In the genomic region with DNA sequence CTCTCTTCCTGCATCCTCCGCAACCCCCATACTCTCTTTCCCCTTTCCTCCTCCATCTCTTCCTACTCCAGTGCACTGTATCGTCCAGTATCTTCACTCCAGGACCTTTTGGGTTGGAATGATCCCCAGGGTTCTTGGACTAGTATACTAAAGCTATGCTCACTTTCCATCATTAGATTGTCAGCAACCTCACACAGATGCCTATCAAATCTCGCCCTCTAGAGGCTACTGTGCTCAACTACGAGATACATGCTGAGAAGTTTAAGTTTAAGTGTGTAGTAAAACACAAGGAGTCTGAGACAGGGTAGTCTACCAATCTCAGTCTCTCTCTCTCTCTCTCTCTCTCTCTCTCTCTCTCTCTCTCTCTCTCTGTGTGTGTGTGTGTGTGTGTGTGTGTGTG, we compare ENCODE assay signal across 12 mouse cellular contexts.
DNase-seq lines count a peak whose midpoint lies in the region; ATAC-seq and TF ChIP-seq lines count a peak whose summit lies in the region.
"Had no signal": no experiment of that assay in that cellular context is flagged by ENCODE, and none has a peak within 500 bp of the region (broad histone marks: within the 10 kb centered on the region; RNA-seq: fewer than 3 reads in every experiment).

No protein-coding gene starts in this region.

- H3K27ac ChIP-seq in layer of hippocampus, adult 2 months = no peak overlapping the region
- H3K27ac ChIP-seq: forebrain, embryonic 15.5 days; heart, embryonic 13.5 days; liver, embryonic 13.5 days had no signal

- peak; percentile 39 for DNase-seq in embryo, embryonic 10 days (ENCODE audit: low spot score)
- DNase-seq in embryo, embryonic 9.5 days (ENCODE audit: extremely low spot score) = no peak
- no peak for DNase-seq in layer of hippocampus, adult 2 months (ENCODE audit: low spot score in 2 of 2)
- no peak for DNase-seq in layer of hippocampus, adult 9-10 months (ENCODE audit: low spot score)
- DNase-seq in ZHBTc4 (ENCODE audit: low read depth, low spot score) = peak; percentile 16
- peak; percentile 12 to 33 for DNase-seq in kidney, postnatal 36 days
- DNase-seq in right cerebral cortex, postnatal 36 days (ENCODE audit: low spot score in 2 of 2) = no peak
- DNase-seq: liver, embryonic 13.5 days had no signal

- ATAC-seq in megakaryocyte progenitor cell, adult 5-6 weeks (replicated peaks; ENCODE audit: poor library complexity) = no peak
- ATAC-seq: activated CD4-positive, CD25-positive, alpha-beta regulatory T cell, adult 4 months; forebrain, embryonic 15.5 days had no signal

- TF ChIP-seq CTCF in layer of hippocampus, adult 2 months (conservative IDR thresholded peaks at IDR 0.05) = peak; percentile 73

- no peak overlapping the region for H3K4me3 ChIP-seq in layer of hippocampus, adult 2 months
- H3K4me3 ChIP-seq: forebrain, embryonic 15.5 days; heart, embryonic 13.5 days; liver, embryonic 13.5 days had no signal

Comparison
In these comparisons a context has a peak if more than half of its experiments do, and no peak if none do; other contexts are left out.
1. DNase-seq: peak in embryo, embryonic 10 days (single experiment), ZHBTc4 (single experiment) and kidney, postnatal 36 days (2 of 2); none in embryo, embryonic 9.5 days (single experiment), layer of hippocampus, adult 2 months (0 of 2), layer of hippocampus, adult 9-10 months (single experiment) and right cerebral cortex, postnatal 36 days (0 of 2).